Mouse (Mus musculus) embryonic facial prominence, embryonic 13.5 days (tissue): ENCODE results near the gene Casp1. TPM values are rescaled to one million over a fixed set of nuclear protein-coding genes. Genes with fewer than 3 reads are reported as not detected.

Source experiments
- ATAC-seq: fragments of 200-750 bp; cut with Nextera tagmentation; 2 replicates; pipeline ENCODE4 v1.8.0; 2017; ENCODE audit warnings: low read depth; ENCODE audit not compliant: insufficient number of reproducible peaks, insufficient read depth, low FRiP score, low TSS enrichment
- H3K27ac ChIP-seq: fragments of 300-500 bp; sonication (generic); 2 replicates; pipeline ENCODE4 v1.5.1; 2015; ENCODE audit warnings: moderate library complexity, mild to moderate bottlenecking, inconsistent platforms
- H3K27me3 ChIP-seq: fragments of 300-500 bp; sonication (generic); 2 replicates; pipeline ENCODE4 v1.6.1; 2015; ENCODE audit warnings: mild to moderate bottlenecking, inconsistent platforms
- H3K36me3 ChIP-seq: fragments of 300-500 bp; sonication (generic); 2 replicates; pipeline ENCODE4 v1.6.1; 2015; ENCODE audit warnings: mild to moderate bottlenecking, inconsistent platforms
- H3K4me1 ChIP-seq: fragments of 300-500 bp; sonication (generic); 2 replicates; pipeline ENCODE4 v1.6.1; 2015; ENCODE audit warnings: inconsistent platforms
- H3K4me2 ChIP-seq: fragments of 300-500 bp; sonication (generic); 2 replicates; pipeline ENCODE4 v1.6.1; 2015; ENCODE audit warnings: moderate library complexity, mild to moderate bottlenecking, inconsistent platforms
- H3K4me3 ChIP-seq: fragments of 300-500 bp; sonication (generic); 2 replicates; pipeline ENCODE4 v1.5.1; 2015; ENCODE audit warnings: mild to moderate bottlenecking, inconsistent platforms
- H3K9ac ChIP-seq: fragments of 300-500 bp; sonication (generic); 2 replicates; pipeline ENCODE4 v1.6.1; 2015; ENCODE audit warnings: mild to moderate bottlenecking, inconsistent platforms
- H3K9me3 ChIP-seq: fragments of 300-500 bp; sonication (generic); 2 replicates; pipeline ENCODE4 v1.6.1; 2016; ENCODE audit warnings: inconsistent platforms
- WGBS: fragments of 180-500 bp; shearing (Covaris S2); methylation state at CpG from one replicate; pipeline ENCODE4 v1.1.7; 2015; ENCODE audit warnings: mixed read lengths; 5-methylcytosine and 5-hydroxymethylcytosine counted together
- polyA plus RNA-seq: library from polyadenylated mRNA; unstranded; fragments of >200 nt; fragmentation: Nextera tagmentation; extraction: Ambion mirVana; gene quantifications from 2 replicates; pipeline ENCODE4 v1.2.1, GENCODE M21; 2015

The Casp1 gene
- polyA plus RNA-seq, 1 experiment from 2014 or later = 0.90 TPM

GRCm38 (mm10) chr9:5328204-5328603, 29.9 kb downstream of the Casp1 start:
- no peak for ATAC-seq

GRCm38 (mm10) chr9:5332441-5332840, 34.1 kb downstream of the Casp1 start:
- Histone ChIP-seq H3K27ac (no peak overlapping the region), H3K9ac (no peak overlapping the region), H3K4me2 (no peak overlapping the region), H3K4me3 (no peak overlapping the region), H3K9me3 (no peaks in the 10 kb centered on the region), H3K4me1 (no peaks in the 10 kb centered on the region), H3K27me3 (no peaks in the 10 kb centered on the region), H3K36me3 (no peaks in the 10 kb centered on the region)
- no peak for ATAC-seq

More at GRCm38 (mm10) chr9:5328204-5328603, 29.9 kb downstream of the Casp1 start:
- no peak overlapping the region for H3K4me3 ChIP-seq
- no peak overlapping the region for H3K4me2 ChIP-seq
- H3K9ac ChIP-seq = no peak overlapping the region
- WGBS = 76% methylated on average over 3 of the region's 3 CpGs
- no peaks in the 10 kb centered on the region for H3K4me1 ChIP-seq
- no peaks in the 10 kb centered on the region for H3K36me3 ChIP-seq
- H3K9me3 ChIP-seq = no peaks in the 10 kb centered on the region
- H3K27me3 ChIP-seq = no peaks in the 10 kb centered on the region
- H3K27ac ChIP-seq = no peak overlapping the region

GRCm38 (mm10) chr9:5333422-5333821, 35.1 kb downstream of the Casp1 start:
- Histone ChIP-seq H3K9me3 (no peaks in the 10 kb centered on the region), H3K4me3 (no peak overlapping the region), H3K4me2 (no peak overlapping the region), H3K36me3 (no peaks in the 10 kb centered on the region), H3K27ac (no peak overlapping the region), H3K9ac (no peak overlapping the region), H3K4me1 (no peaks in the 10 kb centered on the region), H3K27me3 (no peaks in the 10 kb centered on the region)
- ATAC-seq = no peak
- 89% methylated on average over 1 of the region's 1 CpGs for WGBS

- WGBS = 80% methylated on average over 1 of the region's 1 CpGs
- H3K9ac ChIP-seq = no peak overlapping the region
- no peak overlapping the region for H3K27ac ChIP-seq
- H3K4me2 ChIP-seq = no peak overlapping the region
- ATAC-seq = no peak
- no peak overlapping the region for H3K4me3 ChIP-seq
- H3K27me3 ChIP-seq = no peaks in the 10 kb centered on the region
- H3K9me3 ChIP-seq = no peaks in the 10 kb centered on the region
- no peaks in the 10 kb centered on the region for H3K36me3 ChIP-seq
- no peaks in the 10 kb centered on the region for H3K4me1 ChIP-seq
Observed at GRCm38 (mm10) chr9:5343092-5343491, 44.8 kb downstream of the Casp1 start.

- Histone ChIP-seq H3K4me3 (no peak overlapping the region), H3K9me3 (no peaks in the 10 kb centered on the region), H3K27ac (no peak overlapping the region), H3K4me2 (no peak overlapping the region), H3K9ac (no peak overlapping the region), H3K27me3 (no peaks in the 10 kb centered on the region), H3K4me1 (no peaks in the 10 kb centered on the region), H3K36me3 (no peaks in the 10 kb centered on the region)
- 90% methylated on average over 4 of the region's 4 CpGs for WGBS
- no peak for ATAC-seq
Observed at GRCm38 (mm10) chr9:5344090-5344489, 45.8 kb downstream of the Casp1 start.

- no peak for ATAC-seq
- Histone ChIP-seq H3K4me1 (no peaks in the 10 kb centered on the region), H3K9me3 (no peaks in the 10 kb centered on the region), H3K27ac (no peak within 1 kb of the TSS), H3K9ac (no peak within 1 kb of the TSS), H3K4me3 (no peak within 1 kb of the TSS), H3K27me3 (no peaks in the 10 kb centered on the region), H3K36me3 (no peaks in the 10 kb centered on the region), H3K4me2 (no peak within 1 kb of the TSS)
- WGBS = 71% methylated on average over 4 of the region's 4 CpGs
Observed at GRCm38 (mm10) chr9:5345291-5345898, 47.1 kb downstream of the Casp1 start, which contains the start of gene Casp12. TSS of gene Casp12 (plus strand) at chr9:5345430.

GRCm38 (mm10) chr9:5347381-5347780, 49.1 kb downstream of the Casp1 start:
- H3K4me2 ChIP-seq = no peak overlapping the region
- H3K36me3 ChIP-seq = no peaks in the 10 kb centered on the region
- H3K9ac ChIP-seq = no peak overlapping the region
- no peaks in the 10 kb centered on the region for H3K4me1 ChIP-seq
- WGBS = 78% methylated on average over 4 of the region's 4 CpGs
- H3K4me3 ChIP-seq = no peak overlapping the region
- H3K9me3 ChIP-seq = no peaks in the 10 kb centered on the region
- H3K27ac ChIP-seq = no peak overlapping the region
- H3K27me3 ChIP-seq = no peaks in the 10 kb centered on the region
- ATAC-seq = no peak

- Histone ChIP-seq H3K9ac (no peak overlapping the region), H3K4me1 (no peaks in the 10 kb centered on the region), H3K27ac (no peak overlapping the region), H3K27me3 (no peaks in the 10 kb centered on the region), H3K9me3 (no peaks in the 10 kb centered on the region), H3K4me3 (no peak overlapping the region), H3K4me2 (no peak overlapping the region), H3K36me3 (no peaks in the 10 kb centered on the region)
- WGBS = 87% methylated on average over 2 of the region's 2 CpGs
- ATAC-seq = no peak
Observed at GRCm38 (mm10) chr9:5353673-5354072, 55.4 kb downstream of the Casp1 start.

- no peaks in the 10 kb centered on the region for H3K4me1 ChIP-seq
- no peaks in the 10 kb centered on the region for H3K9me3 ChIP-seq
Observed at GRCm38 (mm10) chr9:5356801-5357200, 58.5 kb downstream of the Casp1 start.

More at GRCm38 (mm10) chr9:5356801-5357200, 58.5 kb downstream of the Casp1 start:
- no peaks in the 10 kb centered on the region for H3K27me3 ChIP-seq
- ATAC-seq = no peak
- H3K27ac ChIP-seq = no peak overlapping the region
- no peak overlapping the region for H3K4me2 ChIP-seq
- no peaks in the 10 kb centered on the region for H3K36me3 ChIP-seq
- H3K4me3 ChIP-seq = no peak overlapping the region
- no peak overlapping the region for H3K9ac ChIP-seq

Other genes starting within 250 kb of the Casp1 start
- gene Casp4, start 10.3 kb downstream of the Casp1 start, polyA plus RNA-seq = 0.17 and 0.66 TPM in 2 replicates
- gene Casp12, start 46.9 kb downstream of the Casp1 start, polyA plus RNA-seq = 0.32 and 0.76 TPM in 2 replicates